Mouse (Mus musculus): ENCODE measurements around the gene Zfp36. TPM values are rescaled to one million over a fixed set of nuclear protein-coding genes. Genes with fewer than 3 reads are reported as not detected.
A peak's percentile ranks its signal among the peaks of the same experiment; 100 is the strongest.
"Not testable (repeated sequence)": the region's sequence is repeated elsewhere in the genome, so short reads cannot be mapped to it uniquely, and the experiment has no call there.

Zfp36 gene
- polyA plus RNA-seq, 1 experiment = 225 TPM

- TF ChIP-seq FLI1 (IDR thresholded peaks at IDR 0.05; ENCODE audit: low read length) = no peak
- no peak for TF ChIP-seq GATA1 (IDR thresholded peaks at IDR 0.05; ENCODE audit: borderline replicate concordance, low read length)
- H3K4me3 ChIP-seq (replicated peaks) = no peak overlapping the region
- no peaks in the 10 kb centered on the region for H3K9me3 ChIP-seq
- no peaks in the 10 kb centered on the region for H3K27me3 ChIP-seq (replicated peaks)
- H3K4me1 ChIP-seq = peaks cover 17% of the 10 kb centered on the region
- H3K36me3 ChIP-seq (replicated peaks; ENCODE audit: low read length) = peaks cover 94% of the 10 kb centered on the region
Measured at GRCm38 (mm10) chr7:28398696-28399340, 18.8 kb upstream of the Zfp36 start.

GRCm38 (mm10) chr7:28398000-28398399 lies 17.9 kb upstream of the Zfp36 start:
- Histone ChIP-seq H3K9me3 (no peaks in the 10 kb centered on the region), H3K36me3 (replicated peaks; ENCODE audit: low read length) (peaks cover 86% of the 10 kb centered on the region), H3K4me3 (replicated peaks) (no peak overlapping the region), H3K4me1 (peaks cover 25% of the 10 kb centered on the region), H3K27me3 (replicated peaks) (no peaks in the 10 kb centered on the region)
- no peak for TF ChIP-seq GATA1 (IDR thresholded peaks at IDR 0.05; ENCODE audit: borderline replicate concordance, low read length)
- TF ChIP-seq FLI1 (IDR thresholded peaks at IDR 0.05; ENCODE audit: low read length) = no peak

- TF ChIP-seq GATA1 (IDR thresholded peaks at IDR 0.05; ENCODE audit: borderline replicate concordance, low read length) (no peak), FLI1 (IDR thresholded peaks at IDR 0.05; ENCODE audit: low read length) (no peak)
- peaks cover 67% of the 10 kb centered on the region for H3K36me3 ChIP-seq (replicated peaks; ENCODE audit: low read length)
- no peak overlapping the region for H3K4me3 ChIP-seq (replicated peaks)
- H3K4me1 ChIP-seq = peaks cover 33% of the 10 kb centered on the region
- H3K9me3 ChIP-seq = no peaks in the 10 kb centered on the region
- no peaks in the 10 kb centered on the region for H3K27me3 ChIP-seq (replicated peaks)
Measured at GRCm38 (mm10) chr7:28395425-28395824, 15.4 kb upstream of the Zfp36 start.

- Histone ChIP-seq H3K36me3 (replicated peaks; ENCODE audit: low read length) (peaks cover 65% of the 10 kb centered on the region), H3K27me3 (replicated peaks) (no peaks in the 10 kb centered on the region), H3K4me1 (peaks cover 35% of the 10 kb centered on the region), H3K4me3 (replicated peaks) (peak overlapping the region; percentile 93), H3K9me3 (no peaks in the 10 kb centered on the region)
- TF ChIP-seq GATA1 (IDR thresholded peaks at IDR 0.05; ENCODE audit: borderline replicate concordance, low read length) (no peak), FLI1 (IDR thresholded peaks at IDR 0.05; ENCODE audit: low read length) (no peak)
Measured at GRCm38 (mm10) chr7:28393272-28393951, 13.4 kb upstream of the Zfp36 start.

GRCm38 (mm10) chr7:28392429-28393271 lies 12.6 kb upstream of the Zfp36 start, which contains the start of the genes Med29 and Paf1:
TSS of gene Med29 (minus strand) at chr7:28392708.
TSS of gene Paf1 (plus strand) at chr7:28392951.
- Histone ChIP-seq H3K36me3 (replicated peaks; ENCODE audit: low read length) (peaks cover 64% of the 10 kb centered on the region), H3K4me1 (peaks cover 41% of the 10 kb centered on the region), H3K27me3 (replicated peaks) (no peaks in the 10 kb centered on the region), H3K9me3 (no peaks in the 10 kb centered on the region), H3K4me3 (replicated peaks) (peak within 1 kb of the TSS; percentile 93)
- TF ChIP-seq FLI1 (IDR thresholded peaks at IDR 0.05; ENCODE audit: low read length) (peak; percentile 46; the same call in 1 of the 2 replicates), GATA1 (IDR thresholded peaks at IDR 0.05; ENCODE audit: borderline replicate concordance, low read length) (no peak)

- H3K36me3 ChIP-seq (replicated peaks; ENCODE audit: low read length) = peaks cover 58% of the 10 kb centered on the region
- peaks cover 58% of the 10 kb centered on the region for H3K4me1 ChIP-seq
Measured at GRCm38 (mm10) chr7:28390331-28390730, 10.3 kb upstream of the Zfp36 start.

GRCm38 (mm10) chr7:28387384-28387783 lies 7.3 kb upstream of the Zfp36 start:
- H3K9me3 ChIP-seq; H3K4me3 ChIP-seq (replicated peaks); H3K27me3 ChIP-seq (replicated peaks): not testable (repeated sequence)
- Histone ChIP-seq H3K36me3 (replicated peaks; ENCODE audit: low read length) (peaks cover 57% of the 10 kb centered on the region), H3K4me1 (peaks cover 76% of the 10 kb centered on the region)

More at GRCm38 (mm10) chr7:28390331-28390730, 10.3 kb upstream of the Zfp36 start:
- no peaks in the 10 kb centered on the region for H3K9me3 ChIP-seq
- H3K4me3 ChIP-seq (replicated peaks) = no peak overlapping the region
- H3K27me3 ChIP-seq (replicated peaks) = no peaks in the 10 kb centered on the region
- TF ChIP-seq FLI1 (IDR thresholded peaks at IDR 0.05; ENCODE audit: low read length) = no peak
- no peak for TF ChIP-seq GATA1 (IDR thresholded peaks at IDR 0.05; ENCODE audit: borderline replicate concordance, low read length)

- not testable (repeated sequence) for H3K9me3 ChIP-seq; H3K4me3 ChIP-seq (replicated peaks); H3K27me3 ChIP-seq (replicated peaks)
- Histone ChIP-seq H3K4me1 (peaks cover 76% of the 10 kb centered on the region), H3K36me3 (replicated peaks; ENCODE audit: low read length) (peaks cover 57% of the 10 kb centered on the region)
Measured at GRCm38 (mm10) chr7:28386877-28387276, 6.8 kb upstream of the Zfp36 start.

- H3K9me3 ChIP-seq = no peaks in the 10 kb centered on the region
- peaks cover 57% of the 10 kb centered on the region for H3K36me3 ChIP-seq (replicated peaks; ENCODE audit: low read length)
- peaks cover 76% of the 10 kb centered on the region for H3K4me1 ChIP-seq
- peak overlapping the region; percentile 62 for H3K4me3 ChIP-seq (replicated peaks)
- no peaks in the 10 kb centered on the region for H3K27me3 ChIP-seq (replicated peaks)
- TF ChIP-seq GATA1 (IDR thresholded peaks at IDR 0.05; ENCODE audit: borderline replicate concordance, low read length) = no peak
Measured at GRCm38 (mm10) chr7:28386462-28386861, 6.4 kb upstream of the Zfp36 start.

GRCm38 (mm10) chr7:28386007-28386406 lies 6.0 kb upstream of the Zfp36 start:
- H3K9me3 ChIP-seq = no peaks in the 10 kb centered on the region
- H3K4me1 ChIP-seq = peaks cover 74% of the 10 kb centered on the region
- H3K36me3 ChIP-seq (replicated peaks; ENCODE audit: low read length) = peaks cover 56% of the 10 kb centered on the region
- H3K27me3 ChIP-seq (replicated peaks) = no peaks in the 10 kb centered on the region
- TF ChIP-seq GATA1 (IDR thresholded peaks at IDR 0.05; ENCODE audit: borderline replicate concordance, low read length) (no peak), FLI1 (IDR thresholded peaks at IDR 0.05; ENCODE audit: low read length) (no peak)
- peak overlapping the region; percentile 62 for H3K4me3 ChIP-seq (replicated peaks)
